Mouse (Mus musculus): ENCODE data around the gene Dpf2.

Gene Dpf2

GRCm38 (mm10) chr19:5937095-5937835 is 24.5 kb upstream of the Dpf2 start:
- no peak for DNase-seq (ENCODE audit: low read depth, low spot score)

DNA sequence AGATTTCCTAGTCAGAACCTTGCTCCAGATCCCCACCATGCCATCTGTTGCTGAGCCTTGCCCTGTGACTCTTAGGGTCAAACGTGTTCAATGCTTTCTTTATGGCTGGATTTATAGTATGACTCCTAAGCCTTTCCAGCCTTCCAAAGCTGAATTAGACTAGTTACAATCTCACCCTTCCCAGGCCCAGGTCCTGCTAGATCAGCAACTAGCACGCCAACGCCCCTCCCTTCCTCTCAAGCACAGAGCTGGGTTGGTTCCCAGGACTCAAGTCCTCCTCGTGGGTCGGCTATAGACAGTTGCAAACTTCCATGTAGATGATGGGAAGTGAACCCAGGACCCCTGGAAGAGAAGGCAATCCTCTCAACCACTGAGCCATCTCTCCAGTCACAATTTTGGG is 22.9 kb upstream of the Dpf2 start:
- no peak for DNase-seq (ENCODE audit: low read depth, low spot score)

DNA sequence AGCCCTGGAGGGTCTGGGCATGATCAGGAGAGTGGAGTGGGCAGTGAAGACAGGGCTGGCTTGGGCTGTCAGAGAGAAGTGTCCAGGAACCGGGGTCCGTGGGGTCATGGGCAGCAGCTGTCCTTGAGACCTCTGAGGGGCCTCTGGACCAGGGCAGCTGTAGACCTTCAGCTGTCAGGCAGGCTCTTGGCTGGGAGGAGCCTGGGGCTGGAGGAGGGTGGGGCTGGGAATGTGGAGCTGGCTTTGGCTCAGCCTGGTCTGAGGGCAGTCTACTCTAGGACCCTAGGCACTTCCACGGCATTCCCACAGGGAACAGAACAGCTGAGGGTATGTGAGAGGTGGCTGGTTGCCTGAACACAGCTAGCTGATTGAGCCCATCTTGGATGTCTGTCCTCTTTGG is 22.5 kb upstream of the Dpf2 start:
- DNase-seq (ENCODE audit: low read depth, low spot score) = no peak

- DNase-seq (ENCODE audit: low read depth, low spot score) = no peak
These were observed 17.1 kb upstream of the Dpf2 start for GRCm38 (mm10) chr19:5929634-5930596.

GRCm38 (mm10) chr19:5928546-5928945 is 15.7 kb upstream of the Dpf2 start:
- no peak for DNase-seq (ENCODE audit: low read depth, low spot score)

GRCm38 (mm10) chr19:5928104-5928503 is 15.3 kb upstream of the Dpf2 start:
- DNase-seq (ENCODE audit: low read depth, low spot score) = peak; percentile 41

GRCm38 (mm10) chr19:5927532-5927931 is 14.7 kb upstream of the Dpf2 start:
- no peak for DNase-seq (ENCODE audit: low read depth, low spot score)

GRCm38 (mm10) chr19:5927026-5927425 is 14.2 kb upstream of the Dpf2 start:
- no peak for DNase-seq (ENCODE audit: low read depth, low spot score)

DNA sequence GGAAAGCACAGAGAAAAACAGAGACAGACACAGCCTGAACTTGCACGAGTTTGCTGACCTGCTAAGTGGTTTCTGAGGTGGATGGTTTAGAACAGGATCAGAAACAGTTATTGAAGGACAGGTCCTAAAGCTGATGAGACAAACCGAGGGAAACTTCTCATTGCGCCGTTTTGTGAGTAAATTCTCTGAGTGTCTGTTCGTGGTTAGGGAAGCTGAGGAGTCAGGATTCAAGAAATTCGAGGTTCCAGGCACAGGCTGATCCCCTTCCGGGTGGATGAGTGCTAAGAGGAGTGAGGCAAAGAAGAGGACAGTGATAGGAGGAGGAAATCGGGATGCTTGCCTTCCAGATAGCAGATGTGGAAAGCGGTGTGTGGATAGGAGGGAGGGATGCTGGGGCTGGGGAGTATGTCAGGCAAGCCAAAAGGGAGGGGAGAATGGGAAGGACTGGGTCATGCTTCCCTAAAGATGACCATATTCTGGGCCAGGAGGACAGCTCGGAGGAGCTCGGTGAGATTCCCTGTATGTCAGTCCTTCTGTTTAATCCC is 12.6 kb upstream of the Dpf2 start:
- peak; percentile 74 for DNase-seq (ENCODE audit: low read depth, low spot score)

DNA sequence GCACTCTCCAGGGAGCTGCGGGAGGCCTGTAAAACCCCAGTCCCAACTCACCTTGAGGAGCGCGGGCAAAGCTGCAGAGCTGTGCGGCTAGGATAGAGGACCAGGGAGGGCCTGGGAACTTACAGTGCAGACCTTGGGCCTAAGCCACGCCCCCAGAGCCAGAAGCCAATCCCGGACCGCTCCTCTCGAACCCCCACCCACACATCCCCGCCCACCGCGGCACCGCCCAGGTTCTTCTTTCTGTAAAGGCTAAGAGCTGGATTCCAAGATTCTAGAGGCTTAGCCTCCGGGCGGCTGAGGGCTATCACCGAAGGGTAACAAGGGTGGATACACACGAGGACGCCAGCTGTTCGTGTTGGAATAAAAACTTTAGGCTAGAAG is 11.9 kb upstream of the Dpf2 start, which contains the start of gene Cdc42ep2:
Gene Cdc42ep2 (minus strand): TSS at position 104 of the 381 bp plus-strand sequence.
- DNase-seq (ENCODE audit: low read depth, low spot score) = peak; percentile 100

DNA sequence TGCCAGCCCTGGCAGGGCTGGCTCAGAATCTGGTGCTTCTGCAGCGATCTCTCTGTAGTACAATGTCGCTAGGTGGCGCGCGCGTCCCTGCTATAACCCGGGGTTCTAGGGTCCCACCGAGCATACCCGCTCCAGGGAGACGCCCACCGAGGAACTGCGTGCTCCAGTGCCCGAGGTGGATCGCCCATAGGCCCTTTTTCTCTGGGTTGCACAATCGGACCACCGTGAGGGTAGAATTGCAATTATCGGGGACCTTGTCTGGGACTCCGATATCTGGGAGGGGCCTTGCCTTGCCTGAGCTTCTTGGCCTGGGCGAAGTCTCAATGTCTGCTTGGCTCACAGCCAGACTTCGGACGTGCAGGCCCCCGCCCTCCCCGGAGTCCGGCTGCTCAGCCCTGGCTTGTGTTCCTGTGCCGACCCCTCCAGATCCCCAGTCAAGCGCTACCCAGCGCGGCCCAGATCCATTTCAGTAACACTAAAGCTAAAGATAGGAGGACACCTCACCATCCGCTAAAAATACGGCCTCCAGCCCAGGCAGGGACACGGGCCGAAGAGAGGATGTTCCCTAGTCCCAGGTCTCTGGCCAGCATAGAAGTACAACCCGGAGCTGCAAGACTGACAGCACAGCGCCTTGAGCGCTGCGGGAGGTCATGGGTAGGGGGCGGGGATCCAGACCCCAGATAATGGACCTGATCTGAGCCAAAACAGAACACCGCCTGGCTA is 11.3 kb upstream of the Dpf2 start:
- peak; percentile 95 for DNase-seq (ENCODE audit: low read depth, low spot score)

DNA sequence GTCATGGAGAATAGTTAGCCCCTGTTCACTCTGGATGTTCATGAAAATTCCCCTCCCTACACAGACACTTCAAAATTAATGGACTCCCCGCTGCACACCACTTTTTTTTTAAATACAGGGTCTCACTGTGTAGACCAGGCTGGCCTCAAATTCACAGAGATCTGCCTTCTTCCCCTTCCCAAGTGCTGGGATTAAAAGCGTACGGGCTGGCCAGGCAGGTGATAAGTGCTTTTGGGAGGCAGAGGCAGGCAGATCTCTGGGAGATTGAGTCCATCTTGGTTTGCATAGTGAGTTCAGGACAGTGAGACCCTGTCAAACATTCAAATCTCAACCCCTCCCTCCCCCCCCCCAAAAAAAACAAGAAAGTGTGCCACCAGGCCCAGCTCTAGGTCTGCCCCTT is 10.2 kb upstream of the Dpf2 start:
- DNase-seq (ENCODE audit: low read depth, low spot score) = no peak

GRCm38 (mm10) chr19:5922119-5922942 is 9.5 kb upstream of the Dpf2 start:
- no peak for DNase-seq (ENCODE audit: low read depth, low spot score)

DNA sequence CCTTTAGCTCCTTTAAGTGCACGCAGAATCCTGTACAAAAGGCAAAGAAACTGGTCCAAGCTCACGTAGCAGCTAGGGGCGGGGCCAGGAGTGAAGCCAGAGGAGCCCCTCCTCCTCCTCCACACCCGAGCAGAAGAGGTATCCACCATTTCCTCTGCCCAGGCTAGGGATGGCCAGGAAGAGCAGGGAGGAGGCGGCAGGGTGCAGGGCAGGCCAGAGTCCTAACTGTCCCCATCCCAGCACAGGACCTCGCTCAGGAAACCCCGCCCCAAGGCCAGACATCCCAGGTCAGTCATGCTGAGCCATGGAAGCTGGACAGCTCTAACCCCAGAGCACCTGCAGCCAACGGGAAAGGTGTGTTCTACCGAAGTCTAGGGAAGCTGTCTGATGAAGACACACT is 8.9 kb upstream of the Dpf2 start:
- DNase-seq (ENCODE audit: low read depth, low spot score) = no peak

GRCm38 (mm10) chr19:5912103-5913006 is 455 bp downstream of the Dpf2 start:
- peak; percentile 100 for DNase-seq (ENCODE audit: low read depth, low spot score)

GRCm38 (mm10) chr19:5911430-5912102 is 1.2 kb downstream of the Dpf2 start:
- peak; percentile 65 for DNase-seq (ENCODE audit: low read depth, low spot score)

DNA sequence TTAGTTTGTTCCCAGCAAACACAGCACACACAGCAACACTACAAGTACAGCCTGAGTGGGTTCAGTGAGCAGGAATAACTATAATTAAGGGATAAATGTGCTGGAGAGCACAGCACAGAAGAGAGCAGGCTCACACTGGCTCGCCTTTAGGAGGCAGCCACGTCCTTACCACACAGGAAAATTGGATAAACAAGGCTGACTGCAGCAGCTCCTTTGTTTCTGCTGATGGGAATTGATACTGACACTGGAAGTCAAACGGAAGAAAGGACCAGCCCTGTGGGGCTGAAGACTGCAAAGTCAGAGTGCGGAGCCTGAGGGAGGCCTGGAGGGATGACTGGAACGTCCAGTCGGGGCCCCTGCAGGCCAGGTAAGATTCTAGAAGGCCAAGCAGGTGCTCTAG is 2.6 kb downstream of the Dpf2 start:
- DNase-seq (ENCODE audit: low read depth, low spot score) = no peak

GRCm38 (mm10) chr19:5907275-5907674 is 5.5 kb downstream of the Dpf2 start:
- no peak for DNase-seq (ENCODE audit: low read depth, low spot score)

DNA sequence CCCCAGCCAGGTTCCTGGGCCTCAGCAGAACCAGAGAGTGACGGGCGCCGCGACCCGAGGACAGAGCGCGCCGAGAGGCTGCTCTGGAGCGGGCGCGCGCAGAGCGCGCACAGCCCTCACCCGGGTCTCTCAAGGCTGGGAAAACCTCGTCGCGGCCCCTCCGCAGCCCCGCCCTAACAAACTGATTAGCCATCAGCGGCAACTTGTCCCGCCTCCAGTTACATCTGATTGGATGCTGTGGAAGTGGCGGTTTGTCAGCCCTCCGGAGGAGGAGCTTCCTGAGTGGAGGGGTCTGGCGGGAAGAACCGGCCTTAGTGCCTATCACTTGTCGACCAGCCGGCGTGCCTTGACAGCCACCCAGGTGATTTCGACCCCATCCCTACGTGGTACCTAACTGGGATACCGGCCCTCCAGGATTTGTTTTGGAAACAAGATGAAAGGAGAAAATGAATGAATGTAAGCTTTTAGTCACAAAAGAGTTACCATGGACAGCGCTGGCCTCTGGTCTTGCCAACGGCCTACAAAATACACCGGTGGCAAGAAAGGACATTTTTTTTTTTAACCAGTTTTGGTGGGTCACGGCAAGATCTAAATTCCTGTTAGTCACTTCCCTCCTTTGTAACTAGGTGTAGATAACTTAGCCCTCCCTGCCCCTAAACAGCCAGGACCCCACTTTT is 18.7 kb downstream of the Dpf2 start, which contains the start of gene Tigd3:
Gene Tigd3 (minus strand): TSS at position 148 of the 677 bp plus-strand sequence.
- peak; percentile 94 for DNase-seq (ENCODE audit: low read depth, low spot score)
